10 mouse cellular contexts compared by ENCODE assay signal in the genomic region with DNA sequence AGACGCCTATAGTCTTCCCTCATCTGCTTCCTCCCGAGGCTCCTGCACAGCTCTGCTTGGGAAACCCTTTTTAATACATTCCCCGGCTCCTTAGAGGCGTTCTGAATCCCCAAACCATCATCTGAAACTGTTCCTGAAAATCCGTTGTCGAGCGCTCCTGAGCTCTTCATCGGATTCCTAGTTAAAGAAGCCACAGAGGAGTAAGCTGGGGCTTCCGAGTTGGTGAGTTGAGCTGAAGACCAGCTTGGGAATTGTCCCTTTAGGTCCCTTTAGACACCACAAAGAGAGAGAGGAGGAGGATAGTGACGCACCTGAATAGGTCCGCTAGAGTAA. TPM values are rescaled to one million over a fixed set of nuclear protein-coding genes. Genes with fewer than 3 reads are reported as not detected.
DNase-seq lines count a peak whose midpoint lies in the region; ATAC-seq and TF ChIP-seq lines count a peak whose summit lies in the region.
"Had no signal": no experiment of that assay in that cellular context is flagged by ENCODE, and none has a peak within 500 bp of the region (broad histone marks: within the 10 kb centered on the region; RNA-seq: fewer than 3 reads in every experiment).

No protein-coding gene starts in this region.

- peak overlapping the region; percentile 97 for H3K4me2 ChIP-seq in heart, embryonic 13.5 days
- H3K4me2 ChIP-seq in forebrain, embryonic 16.5 days (ENCODE audit: low read length) = peak overlapping the region; percentile 89
- peak overlapping the region; percentile 92 for H3K4me2 ChIP-seq in liver, embryonic 15.5 days

- no peak overlapping the region for H3K27ac ChIP-seq in heart, embryonic 13.5 days (replicated peaks)
- H3K27ac ChIP-seq in ES-E14 (ENCODE audit: insufficient read depth, low read depth, low read length, poor library complexity, severe bottlenecking) = no peak overlapping the region
- H3K27ac ChIP-seq in forebrain, embryonic 16.5 days (ENCODE audit: low read length) = no peak overlapping the region
- H3K27ac ChIP-seq in liver, embryonic 15.5 days (replicated peaks) = peak overlapping the region; percentile 78
- H3K27ac ChIP-seq: macrophage had no signal

- intact Hi-C loops in heart, postnatal 10 days (cut with DNase I) = no loop called here

- H3K9ac ChIP-seq in heart, embryonic 13.5 days = peak overlapping the region; percentile 80; the same call in 1 of the 2 replicates
- no peak overlapping the region for H3K9ac ChIP-seq in ES-E14 (ENCODE audit: insufficient read depth, low read depth, low read length, poor library complexity, severe bottlenecking)
- peak overlapping the region; percentile 84 for H3K9ac ChIP-seq in forebrain, embryonic 16.5 days (replicated peaks; ENCODE audit: low read depth, low read length)
- peak overlapping the region; percentile 63; the same call in 1 of the 2 replicates for H3K9ac ChIP-seq in liver, embryonic 15.5 days

- DNase-seq in heart, postnatal 10 days = no peak
- DNase-seq in ES-E14 (ENCODE audit: low read depth, low spot score) = no peak
- no peak for DNase-seq in yolk sac, embryonic 10.5 days (ENCODE audit: low spot score)
- no peak for DNase-seq in adrenal gland, postnatal 4 days (ENCODE audit: low spot score in 2 of 2)
- DNase-seq in right cerebral cortex, postnatal 36 days (ENCODE audit: low spot score in 2 of 2) = no peak

- no peak for ATAC-seq in heart, embryonic 13.5 days (ENCODE audit: extremely low read depth, insufficient number of reproducible peaks, low FRiP score, low TSS enrichment)
- ATAC-seq in forebrain, embryonic 16.5 days = no peak
- ATAC-seq in liver, embryonic 15.5 days (ENCODE audit: insufficient read depth) = no peak

- in situ Hi-C loops in ES-E14 (cut with MboI; ENCODE audit: low sequenced_read_pairs in 2 of 2, unreplicated experiment in 2 of 2) = no loop called here

- peaks cover 22% of the 10 kb centered on the region for H3K4me1 ChIP-seq in heart, embryonic 13.5 days
- peaks cover 0 to 5% of the 10 kb centered on the region in 2 experiments; a peak in 1 of 4 replicates for H3K4me1 ChIP-seq in ES-E14 (ENCODE audit: control insufficient read depth in 2 of 2, insufficient read depth in 2 of 2, low read length in 2 of 2, poor library complexity in 1 of 2)
- peaks cover 16% of the 10 kb centered on the region for H3K4me1 ChIP-seq in forebrain, embryonic 16.5 days (replicated peaks; ENCODE audit: control insufficient read depth, insufficient read depth, low read length)
- peaks cover 72% of the 10 kb centered on the region for H3K4me1 ChIP-seq in liver, embryonic 15.5 days (replicated peaks)

- WGBS in heart, embryonic 13.5 days = 12% methylated on average over 11 of the region's 11 CpGs
- 5% methylated on average over 11 of the region's 11 CpGs for WGBS in forebrain, embryonic 16.5 days
- WGBS in liver, embryonic 15.5 days (ENCODE audit: insufficient replicate concordance) = 12% methylated on average over 11 of the region's 11 CpGs

- H3K27me3 ChIP-seq in heart, embryonic 13.5 days (replicated peaks) = peaks cover 98% of the 10 kb centered on the region
- H3K27me3 ChIP-seq in forebrain, embryonic 16.5 days (replicated peaks; ENCODE audit: control insufficient read depth, insufficient read depth, low read length) = peaks cover 25% of the 10 kb centered on the region
- H3K27me3 ChIP-seq in liver, embryonic 15.5 days = peaks cover 65% of the 10 kb centered on the region
- H3K27me3 ChIP-seq: CH12.LX had no signal

- no peaks in the 10 kb centered on the region for H3K9me3 ChIP-seq in heart, embryonic 13.5 days
- no peaks in the 10 kb centered on the region for H3K9me3 ChIP-seq in ES-E14 (ENCODE audit: control insufficient read depth, insufficient read depth, low read depth, low read length)
- no peaks in the 10 kb centered on the region for H3K9me3 ChIP-seq in forebrain, embryonic 16.5 days (ENCODE audit: control insufficient read depth, low read length)
- H3K9me3 ChIP-seq in liver, embryonic 15.5 days (replicated peaks) = no peaks in the 10 kb centered on the region

- no peaks in the 10 kb centered on the region for H3K36me3 ChIP-seq in heart, embryonic 13.5 days
- no peaks in the 10 kb centered on the region for H3K36me3 ChIP-seq in ES-E14 (ENCODE audit: control insufficient read depth, insufficient read depth, low read length, poor library complexity, severe bottlenecking)
- no peaks in the 10 kb centered on the region for H3K36me3 ChIP-seq in forebrain, embryonic 16.5 days (ENCODE audit: control insufficient read depth, insufficient read depth)
- H3K36me3 ChIP-seq in liver, embryonic 15.5 days (replicated peaks) = no peaks in the 10 kb centered on the region

- peak overlapping the region; percentile 70 for H3K4me3 ChIP-seq in heart, embryonic 13.5 days
- peak overlapping the region; percentile 57 to 77; a peak in 1 of 4 replicates for H3K4me3 ChIP-seq in ES-E14 (ENCODE audit: insufficient read depth in 1 of 2, low read depth in 1 of 2, low read length in 2 of 2, poor library complexity in 1 of 2, severe bottlenecking in 1 of 2)
- H3K4me3 ChIP-seq in forebrain, embryonic 16.5 days (replicated peaks; ENCODE audit: low read length) = peak overlapping the region; percentile 69
- H3K4me3 ChIP-seq in liver, embryonic 15.5 days (replicated peaks) = peak overlapping the region; percentile 72

TF ChIP-seq in ES-E14, 5 proteins besides CTCF, POLR2A, EP300 and RAD21:
- TF ChIP-seq ZNF384 (IDR thresholded peaks at IDR 0.05; ENCODE audit: low read depth, low read length) (no peak), MAFK (IDR thresholded peaks at IDR 0.05; ENCODE audit: insufficient read depth, low read depth, low read length) (no peak), CHD2 (IDR thresholded peaks at IDR 0.05; ENCODE audit: low read depth, low read length) (no peak), ZC3H11A (IDR thresholded peaks at IDR 0.05; ENCODE audit: borderline replicate concordance, low read depth, low read length) (no peak), HCFC1 (IDR thresholded peaks at IDR 0.05; ENCODE audit: borderline replicate concordance, insufficient read depth, low read length) (no peak)

RNA-seq across cellular contexts. Expression of gene Paqr9, which starts 0.8 kb away (rescaled TPM):
- polyA plus RNA-seq in heart, embryonic 13.5 days (2015; fragmentation: Nextera tagmentation; extraction: Ambion mirVana) = 0.39 and 0.68 TPM in 2 replicates
- total RNA-seq in heart, postnatal 10 days (2021) = 10 to 100 TPM; 45.9 to 56.3 TPM
- total RNA-seq in ES-E14 (2012; rRNA removed) = 0.58 TPM in 2 replicates
- 3.0 and 4.0 TPM in 2 replicates for polyA plus RNA-seq in forebrain, embryonic 16.5 days (2015; fragmentation: Nextera tagmentation; extraction: Ambion mirVana)
- polyA plus RNA-seq in liver, embryonic 15.5 days (2015; fragmentation: Nextera tagmentation; extraction: Ambion mirVana) = 13.3 and 14.9 TPM in 2 replicates
- 10 to 100 TPM in 1 of 2 experiments, 1 to 10 TPM in 1; 3.9 to 14.4 TPM for total RNA-seq in adrenal gland, postnatal 4 days (2021)
- total RNA-seq: CH12.LX had no signal

RNA-seq across cellular contexts. Expression of gene U2surp, which starts 46.9 kb away (rescaled TPM):
- polyA plus RNA-seq in heart, embryonic 13.5 days (2015; fragmentation: Nextera tagmentation; extraction: Ambion mirVana) = 79.6 and 84.9 TPM in 2 replicates
- total RNA-seq in heart, postnatal 10 days (2021) = 10 to 100 TPM; 48.9 to 50.0 TPM
- total RNA-seq in ES-E14 (2012; rRNA removed) = 88.7 and 95.3 TPM in 2 replicates
- polyA plus RNA-seq in forebrain, embryonic 16.5 days (2015; fragmentation: Nextera tagmentation; extraction: Ambion mirVana) = 132 and 152 TPM in 2 replicates
- 43.5 and 52.1 TPM in 2 replicates for polyA plus RNA-seq in liver, embryonic 15.5 days (2015; fragmentation: Nextera tagmentation; extraction: Ambion mirVana)
- total RNA-seq in adrenal gland, postnatal 4 days (2021) = 10 to 100 TPM; 74.0 to 80.8 TPM
